Mouse (Mus musculus) myocyte (in vitro differentiated cells): ENCODE data around the gene Cox4i1.

Experiments used
- CEBPB ChIP-seq: IDR thresholded peaks from 2 replicates; pipeline ENCODE4 v1.6.1; 2011; ENCODE audit warnings: mild to moderate bottlenecking, moderate library complexity; ENCODE audit not compliant: poor library complexity, insufficient read depth, severe bottlenecking
- E2F4 ChIP-seq: IDR thresholded peaks from one replicate; pipeline ENCODE4 v1.6.1; 2011; ENCODE audit warnings: mild to moderate bottlenecking, control low read depth, moderate library complexity; ENCODE audit not compliant: insufficient read depth
- MAX ChIP-seq: IDR thresholded peaks from one replicate; pipeline ENCODE4 v1.6.1; 2011; ENCODE audit warnings: low read depth, mild to moderate bottlenecking, control low read depth
- MYOD1 ChIP-seq, 3 experiments: IDR thresholded peaks; one replicate each; pipeline ENCODE4 v1.6.1; 2011; ENCODE audit warnings: control low read depth in 2 of 3, low read depth in 2 of 3, mild to moderate bottlenecking in 2 of 3, moderate library complexity in 1 of 3; ENCODE audit not compliant: insufficient read length in 2 of 3, control insufficient read depth in 1 of 3
- MYOG ChIP-seq, 3 experiments: IDR thresholded peaks; one replicate each; pipeline ENCODE4 v1.6.1; 2011; ENCODE audit warnings: control low read depth in 2 of 3, low read depth in 2 of 3, mild to moderate bottlenecking in 2 of 3; ENCODE audit not compliant: insufficient read length in 2 of 3, control insufficient read depth in 1 of 3, insufficient read depth in 1 of 3
- POLR2A ChIP-seq: IDR thresholded peaks from one replicate; pipeline ENCODE4 v1.6.1; 2011; ENCODE audit warnings: low read depth, mild to moderate bottlenecking, control low read depth, moderate library complexity; ENCODE audit not compliant: insufficient read length
- POLR2AphosphoS2 ChIP-seq: IDR thresholded peaks from one replicate; pipeline ENCODE4 v1.6.1; 2011; ENCODE audit warnings: low read depth, control low read depth; ENCODE audit not compliant: insufficient read length
- REST ChIP-seq: IDR thresholded peaks from one replicate; pipeline ENCODE4 v1.6.1; 2011; ENCODE audit warnings: mild to moderate bottlenecking, control low read depth, moderate library complexity; ENCODE audit not compliant: insufficient read depth, insufficient read length
- SRF ChIP-seq: IDR thresholded peaks from one replicate; pipeline ENCODE4 v1.6.1; 2011; ENCODE audit warnings: low read depth; ENCODE audit not compliant: control insufficient read depth, insufficient read length
- TCF12 ChIP-seq: IDR thresholded peaks from one replicate; pipeline ENCODE4 v1.6.1; 2011; ENCODE audit warnings: mild to moderate bottlenecking, control low read depth; ENCODE audit not compliant: poor library complexity, insufficient read depth, severe bottlenecking
- USF1 ChIP-seq: IDR thresholded peaks from one replicate; pipeline ENCODE4 v1.6.1; 2011; ENCODE audit warnings: low read depth, mild to moderate bottlenecking, control low read depth, moderate library complexity

DNA sequence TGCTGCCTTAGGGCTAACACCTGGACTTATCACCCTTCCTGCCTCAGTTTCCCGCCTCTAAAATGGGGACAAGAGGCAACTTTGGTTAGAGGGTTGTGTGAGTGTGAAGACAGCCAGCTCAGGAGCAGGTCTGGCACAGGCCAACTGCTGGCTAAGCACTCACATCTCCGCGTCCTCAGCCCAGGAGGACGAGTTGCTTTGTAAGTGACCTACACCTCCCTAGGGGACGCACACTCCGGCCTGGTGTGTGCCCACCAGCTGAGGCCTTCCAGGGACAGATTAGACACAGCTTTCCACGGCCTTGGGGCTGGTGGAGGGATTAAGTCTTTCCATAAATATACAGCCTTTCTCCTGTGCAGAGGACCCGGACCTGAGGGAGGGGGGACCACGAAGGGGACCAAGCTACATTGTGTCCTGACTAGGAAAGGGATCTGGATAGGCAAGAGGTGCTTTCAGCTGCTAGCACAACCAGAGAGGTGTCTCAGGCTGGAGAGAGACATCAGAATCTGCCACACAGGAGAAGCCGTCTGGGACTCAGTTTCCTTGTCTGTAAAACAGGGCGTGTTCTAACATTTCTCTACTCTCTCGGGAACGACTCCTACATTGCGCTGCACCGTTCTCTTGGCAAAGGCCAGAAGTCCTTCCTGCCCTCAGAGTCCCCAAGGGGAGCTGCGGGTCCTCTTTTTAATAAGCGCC lies 34.9 kb upstream of the Cox4i1 start:
- TF ChIP-seq POLR2A (no peak), POLR2AphosphoS2 (no peak), USF1 (no peak), MAX (no peak), E2F4 (no peak), REST (no peak), CEBPB (no peak), SRF (no peak), MYOD1 (IDR thresholded peaks at IDR 0.05; ENCODE audit: control insufficient read depth in 1 of 3, insufficient read length in 2 of 3, low read depth in 2 of 3) (no peak), MYOG (IDR thresholded peaks at IDR 0.05; ENCODE audit: control insufficient read depth in 1 of 3, insufficient read depth in 1 of 3, insufficient read length in 2 of 3, low read depth in 2 of 3) (no peak), TCF12 (no peak)
